Mouse (Mus musculus): ENCODE results near the gene Zfp866. TPM values are rescaled to one million over a fixed set of nuclear protein-coding genes. Genes with fewer than 3 reads are reported as not detected.
A peak's percentile ranks its signal among the peaks of the same experiment; 100 is the strongest.

The Zfp866 gene
- polyA plus RNA-seq, 1 experiment from 2014 or later: 39.5 TPM

DNA sequence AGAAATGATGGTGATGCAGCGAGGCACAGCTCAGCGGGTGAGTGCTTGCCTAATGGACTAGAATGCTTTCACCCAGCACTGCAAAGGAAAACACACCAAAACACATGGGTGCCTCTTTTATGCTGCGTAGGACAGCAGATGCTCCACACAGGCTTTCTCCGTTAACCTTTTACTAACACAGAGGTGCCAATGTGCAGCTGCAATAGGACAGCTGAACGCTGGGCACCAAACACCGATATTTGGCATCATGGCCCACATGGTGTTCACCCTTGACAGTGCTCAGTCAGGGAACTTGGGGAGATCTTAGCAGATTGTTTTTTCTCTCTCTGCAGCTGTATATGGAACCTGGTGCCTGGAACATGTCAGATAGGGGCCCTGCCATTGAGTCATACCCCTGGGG lies 3.9 kb upstream of the Zfp866 start:
- H3K4me3 ChIP-seq: no peak overlapping the region
- ATAC-seq (ENCODE audit: low FRiP score, low read depth): no peak
- H3K9ac ChIP-seq: no peak overlapping the region
- no peak overlapping the region for H3K27ac ChIP-seq
- no peaks in the 10 kb centered on the region for H3K27me3 ChIP-seq (replicated peaks)
- peaks cover 13% of the 10 kb centered on the region for H3K4me1 ChIP-seq
- WGBS: 94% methylated on average over 6 of the region's 6 CpGs
- no peaks in the 10 kb centered on the region for H3K9me3 ChIP-seq
- H3K36me3 ChIP-seq: peaks cover 63% of the 10 kb centered on the region
- no peak overlapping the region for H3K4me2 ChIP-seq (replicated peaks)

GRCm38 (mm10) chr8:69794096-69794495 lies 3.1 kb upstream of the Zfp866 start:
- ATAC-seq (ENCODE audit: low FRiP score, low read depth): no peak
- no peaks in the 10 kb centered on the region for H3K27me3 ChIP-seq (replicated peaks)
- H3K4me3 ChIP-seq: no peak overlapping the region
- H3K9ac ChIP-seq: no peak overlapping the region
- H3K27ac ChIP-seq: no peak overlapping the region
- H3K36me3 ChIP-seq: peaks cover 55% of the 10 kb centered on the region
- no peaks in the 10 kb centered on the region for H3K9me3 ChIP-seq
- no peak overlapping the region for H3K4me2 ChIP-seq (replicated peaks)
- peaks cover 13% of the 10 kb centered on the region for H3K4me1 ChIP-seq
- 95% methylated on average over 3 of the region's 3 CpGs for WGBS

- 89% methylated on average over 4 of the region's 4 CpGs for WGBS
- H3K4me3 ChIP-seq: no peak overlapping the region
- H3K4me1 ChIP-seq: peaks cover 13% of the 10 kb centered on the region
- no peaks in the 10 kb centered on the region for H3K9me3 ChIP-seq
- no peaks in the 10 kb centered on the region for H3K27me3 ChIP-seq (replicated peaks)
- ATAC-seq (ENCODE audit: low FRiP score, low read depth): no peak
- peaks cover 51% of the 10 kb centered on the region for H3K36me3 ChIP-seq
- no peak overlapping the region for H3K9ac ChIP-seq
- H3K27ac ChIP-seq: no peak overlapping the region
- H3K4me2 ChIP-seq (replicated peaks): no peak overlapping the region
Observed at GRCm38 (mm10) chr8:69793666-69794065, 2.7 kb upstream of the Zfp866 start.

DNA sequence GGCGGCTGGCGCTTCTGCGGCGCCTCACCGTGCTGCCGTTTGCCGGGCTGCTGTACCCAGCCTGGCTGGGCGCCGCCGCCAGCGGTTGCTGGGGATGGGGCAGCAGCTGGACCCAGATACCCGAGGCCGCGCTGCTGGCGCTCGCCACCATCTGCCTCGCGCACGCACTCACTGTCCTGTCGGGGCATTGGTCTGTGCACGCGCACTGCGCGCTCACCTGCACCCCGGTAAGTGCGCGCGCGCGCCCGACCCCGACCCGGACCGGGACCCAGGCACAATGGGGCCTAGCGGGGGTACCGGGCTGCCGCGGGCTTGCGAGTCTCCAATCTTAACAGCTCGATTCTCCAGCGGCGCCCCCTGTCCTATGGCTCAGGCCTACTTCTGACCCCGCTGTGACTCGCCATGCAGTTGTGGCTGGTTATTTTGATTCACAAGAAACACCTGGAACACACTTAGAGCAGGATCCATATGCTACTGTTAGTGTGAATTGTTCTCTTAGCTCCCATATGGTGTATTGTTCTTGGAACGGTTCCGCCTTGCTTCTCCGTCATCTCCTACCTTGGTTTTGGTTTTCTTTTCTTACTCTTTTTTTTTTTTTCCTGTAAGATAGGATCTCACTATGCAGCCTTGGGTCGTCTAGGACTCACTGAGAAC lies 564 bp upstream of the Zfp866 start:
- Histone ChIP-seq H3K4me3 (peak overlapping the region; percentile 97), H3K36me3 (peaks cover 30% of the 10 kb centered on the region), H3K9me3 (no peaks in the 10 kb centered on the region), H3K9ac (peak overlapping the region; percentile 87), H3K4me1 (peaks cover 13% of the 10 kb centered on the region), H3K27me3 (replicated peaks) (no peaks in the 10 kb centered on the region), H3K4me2 (replicated peaks) (peak overlapping the region; percentile 83), H3K27ac (peak overlapping the region; percentile 51)
- under 1% methylated on average over 48 of the region's 48 CpGs for WGBS
- ATAC-seq (ENCODE audit: low FRiP score, low read depth): peak; percentile 74

DNA sequence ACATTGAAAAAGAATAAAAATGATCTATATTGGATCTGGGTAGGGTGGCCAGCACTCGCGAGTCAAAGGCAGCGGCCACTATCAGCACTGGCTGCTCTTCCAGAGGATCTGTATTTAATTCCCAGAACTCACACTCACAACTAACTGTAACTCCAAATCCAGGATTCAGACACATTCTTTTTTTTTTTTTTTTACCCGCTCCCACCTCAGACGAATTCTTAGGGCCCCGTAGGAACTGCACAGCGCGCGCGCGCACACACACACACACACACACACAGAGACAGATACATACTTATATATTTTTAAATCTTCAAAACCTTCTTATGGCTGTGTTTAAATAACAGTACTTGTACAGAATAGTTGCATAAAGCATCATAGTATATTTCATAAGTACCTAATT lies 614 bp downstream of the Zfp866 start:
- no peak overlapping the region for H3K27ac ChIP-seq
- ATAC-seq (ENCODE audit: low FRiP score, low read depth): peak; percentile 26; the same call in 1 of the 2 replicates
- no peaks in the 10 kb centered on the region for H3K27me3 ChIP-seq (replicated peaks)

GRCm38 (mm10) chr8:69789731-69790130 lies 1.2 kb downstream of the Zfp866 start:
- H3K27me3 ChIP-seq (replicated peaks): no peaks in the 10 kb centered on the region
- H3K27ac ChIP-seq: no peak overlapping the region
- peaks cover 13% of the 10 kb centered on the region for H3K4me1 ChIP-seq
- WGBS: 84% methylated on average over 5 of the region's 5 CpGs
- no peak overlapping the region for H3K4me2 ChIP-seq (replicated peaks)
- no peak overlapping the region for H3K4me3 ChIP-seq
- H3K9ac ChIP-seq: no peak overlapping the region
- H3K9me3 ChIP-seq: no peaks in the 10 kb centered on the region
- peaks cover 12% of the 10 kb centered on the region; the same call in 1 of the 2 replicates for H3K36me3 ChIP-seq
- no peak for ATAC-seq (ENCODE audit: low FRiP score, low read depth)

More for the DNA sequence above, 614 bp downstream of the Zfp866 start:
- Histone ChIP-seq H3K4me3 (peak overlapping the region; percentile 97), H3K9me3 (no peaks in the 10 kb centered on the region), H3K4me1 (peaks cover 13% of the 10 kb centered on the region), H3K9ac (peak overlapping the region; percentile 87), H3K36me3 (peaks cover 18% of the 10 kb centered on the region), H3K4me2 (replicated peaks) (peak overlapping the region; percentile 83)
- 34% methylated on average over 11 of the region's 11 CpGs for WGBS

DNA sequence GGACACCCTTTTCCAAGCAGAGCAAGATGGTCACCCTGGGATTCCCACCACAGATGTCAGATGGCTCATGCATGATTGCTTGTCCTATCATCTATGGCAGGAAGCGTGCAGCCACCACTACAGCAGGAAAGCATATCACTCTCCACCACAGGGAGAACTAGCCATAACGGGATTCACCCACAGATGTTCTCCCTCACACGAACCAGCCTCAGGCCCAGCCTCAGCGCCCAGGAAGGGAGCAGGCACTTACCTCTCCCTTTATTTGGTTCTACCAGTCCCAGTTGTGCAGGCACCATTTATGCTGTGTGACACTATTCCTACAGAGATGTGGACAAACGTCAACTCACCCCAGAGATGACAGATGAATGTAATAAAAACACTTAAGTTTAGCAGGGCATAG lies 1.9 kb downstream of the Zfp866 start:
- H3K4me3 ChIP-seq: no peak overlapping the region
- H3K27ac ChIP-seq: no peak overlapping the region
- H3K4me2 ChIP-seq (replicated peaks): no peak overlapping the region
- WGBS: 90% methylated on average over 5 of the region's 5 CpGs
- no peaks in the 10 kb centered on the region for H3K9me3 ChIP-seq
- ATAC-seq (ENCODE audit: low FRiP score, low read depth): no peak
- H3K36me3 ChIP-seq: peaks cover 6% of the 10 kb centered on the region; the same call in 1 of the 2 replicates
- no peaks in the 10 kb centered on the region for H3K27me3 ChIP-seq (replicated peaks)
- peaks cover 13% of the 10 kb centered on the region for H3K4me1 ChIP-seq
- H3K9ac ChIP-seq: no peak overlapping the region

GRCm38 (mm10) chr8:69777111-69777510 lies 13.9 kb downstream of the Zfp866 start:
- no peak overlapping the region for H3K9ac ChIP-seq
- no peaks in the 10 kb centered on the region for H3K27me3 ChIP-seq (replicated peaks)
- H3K4me2 ChIP-seq (replicated peaks): no peak overlapping the region
- H3K4me3 ChIP-seq: no peak overlapping the region
- H3K9me3 ChIP-seq: no peaks in the 10 kb centered on the region
- peaks cover 14% of the 10 kb centered on the region for H3K4me1 ChIP-seq
- no peak for ATAC-seq (ENCODE audit: low FRiP score, low read depth)
- H3K27ac ChIP-seq: no peak overlapping the region
- WGBS: 68% methylated on average over 8 of the region's 12 CpGs
- H3K36me3 ChIP-seq: no peaks in the 10 kb centered on the region

GRCm38 (mm10) chr8:69775149-69775534 lies 15.8 kb downstream of the Zfp866 start:
- H3K27ac ChIP-seq: no peak overlapping the region
- peaks cover 19% of the 10 kb centered on the region for H3K4me1 ChIP-seq
- H3K4me3 ChIP-seq: peak overlapping the region; percentile 77; the same call in 1 of the 2 replicates
- H3K9me3 ChIP-seq: no peaks in the 10 kb centered on the region
- WGBS: 66% methylated on average over 2 of the region's 2 CpGs
- H3K36me3 ChIP-seq: peaks cover 4% of the 10 kb centered on the region; the same call in 1 of the 2 replicates
- peak; percentile 36; the same call in 1 of the 2 replicates for ATAC-seq (ENCODE audit: low FRiP score, low read depth)
- peak overlapping the region; percentile 69 for H3K4me2 ChIP-seq (replicated peaks)
- H3K9ac ChIP-seq: no peak overlapping the region
- H3K27me3 ChIP-seq (replicated peaks): no peaks in the 10 kb centered on the region

GRCm38 (mm10) chr8:69774503-69775148 lies 16.4 kb downstream of the Zfp866 start, which contains the start of gene Gm20422:
TSS of gene Gm20422 (minus strand) at chr8:69774886.
- whole genome bisulfite sequencing: under 1% methylated on average over 41 of the region's 41 CpGs

GRCm38 (mm10) chr8:69772106-69772505 lies 18.9 kb downstream of the Zfp866 start:
- H3K4me2 ChIP-seq (replicated peaks): 0 out of 2 replicates have a peak overlapping the region, but pooled peaks have one; percentile 10
- H3K9me3 ChIP-seq: no peaks in the 10 kb centered on the region
- H3K9ac ChIP-seq: no peak overlapping the region
- no peak overlapping the region for H3K4me3 ChIP-seq
- 80% methylated on average over 2 of the region's 2 CpGs for WGBS
- no peaks in the 10 kb centered on the region for H3K27me3 ChIP-seq (replicated peaks)
- H3K27ac ChIP-seq: no peak overlapping the region
- peaks cover 32% of the 10 kb centered on the region for H3K36me3 ChIP-seq
- peaks cover 19% of the 10 kb centered on the region for H3K4me1 ChIP-seq
- ATAC-seq (ENCODE audit: low FRiP score, low read depth): no peak

More at GRCm38 (mm10) chr8:69774503-69775148, 16.4 kb downstream of the Zfp866 start, which contains the start of gene Gm20422:
- H3K4me3 ChIP-seq: peak within 1 kb of the TSS; percentile 77
- H3K4me2 ChIP-seq (replicated peaks): peak within 1 kb of the TSS; percentile 69
- H3K9me3 ChIP-seq: no peaks in the 10 kb centered on the region
- peaks cover 8% of the 10 kb centered on the region for H3K36me3 ChIP-seq
- peak within 1 kb of the TSS; percentile 99 for H3K27ac ChIP-seq
- ATAC-seq (ENCODE audit: low FRiP score, low read depth): peak; percentile 99
- H3K9ac ChIP-seq: peak within 1 kb of the TSS; percentile 94
- H3K4me1 ChIP-seq: peaks cover 19% of the 10 kb centered on the region
- no peaks in the 10 kb centered on the region for H3K27me3 ChIP-seq (replicated peaks)

- Histone ChIP-seq H3K9me3 (no peaks in the 10 kb centered on the region), H3K36me3 (peaks cover 39% of the 10 kb centered on the region), H3K4me3 (no peak overlapping the region), H3K27ac (no peak overlapping the region), H3K9ac (no peak overlapping the region), H3K27me3 (replicated peaks) (no peaks in the 10 kb centered on the region), H3K4me2 (replicated peaks) (no peak overlapping the region), H3K4me1 (peaks cover 19% of the 10 kb centered on the region)
- WGBS: 91% methylated on average over 9 of the region's 9 CpGs
- no peak for ATAC-seq (ENCODE audit: low FRiP score, low read depth)
Observed at GRCm38 (mm10) chr8:69771221-69771620, 19.8 kb downstream of the Zfp866 start.
